Mouse (Mus musculus) kidney, embryonic 14.5 days (tissue): ENCODE data around the gene Schip1. TPM values are rescaled to one million over a fixed set of nuclear protein-coding genes. Genes with fewer than 3 reads are reported as not detected.

Experiments used
- ATAC-seq: fragments of 200-750 bp; cut with Nextera tagmentation; 2 replicates; pipeline ENCODE4 v1.8.0; 2017; ENCODE audit warnings: moderate number of reproducible peaks, mild to moderate bottlenecking, moderate TSS enrichment, moderate library complexity; ENCODE audit not compliant: low FRiP score, low TSS enrichment
- H3K27ac ChIP-seq: fragments of 300-500 bp; sonication (generic); 2 replicates; pipeline ENCODE4 v1.5.1; 2014; ENCODE audit warnings: low read depth, mild to moderate bottlenecking, low read length, moderate library complexity, mixed read lengths
- H3K27me3 ChIP-seq: fragments of 300-500 bp; sonication (generic); 2 replicates; pipeline ENCODE4 v1.6.1; 2014; ENCODE audit warnings: mild to moderate bottlenecking, low read length; ENCODE audit not compliant: control insufficient read depth, insufficient read depth
- H3K36me3 ChIP-seq: fragments of 300-500 bp; sonication (generic); 2 replicates; pipeline ENCODE4 v1.6.1; 2014; ENCODE audit warnings: low read length, mixed read lengths; ENCODE audit not compliant: control insufficient read depth, insufficient read depth
- H3K4me1 ChIP-seq: fragments of 300-500 bp; sonication (generic); 2 replicates; pipeline ENCODE4 v1.6.1; 2014; ENCODE audit warnings: low read length, mixed read lengths; ENCODE audit not compliant: control insufficient read depth, insufficient read depth
- H3K4me2 ChIP-seq: fragments of 300-500 bp; sonication (generic); replicated peaks from 2 replicates; pipeline ENCODE4 v1.6.1; 2014; ENCODE audit warnings: low read depth, mild to moderate bottlenecking, low read length
- H3K4me3 ChIP-seq: fragments of 300-500 bp; sonication (generic); 2 replicates; pipeline ENCODE4 v1.5.1; 2014; ENCODE audit warnings: mild to moderate bottlenecking, low read length
- H3K9ac ChIP-seq: fragments of 300-500 bp; sonication (generic); 2 replicates; pipeline ENCODE4 v1.6.1; 2014; ENCODE audit warnings: low read depth, mild to moderate bottlenecking, low read length, moderate library complexity
- H3K9me3 ChIP-seq: fragments of 300-500 bp; sonication (generic); 2 replicates; pipeline ENCODE4 v1.6.1; 2016; ENCODE audit warnings: low read length; ENCODE audit not compliant: control insufficient read depth
- WGBS: fragments of 180-500 bp; shearing (Covaris S2); extraction: QIAGEN DNeasy Blood & Tissue Kit; methylation state at CpG from one replicate; pipeline ENCODE4 v1.1.7; 2014; 5-methylcytosine and 5-hydroxymethylcytosine counted together
- polyA plus RNA-seq: library from polyadenylated mRNA; unstranded; fragments of >200 nt; fragmentation: Nextera tagmentation; extraction: Ambion mirVana; gene quantifications from 2 replicates; pipeline ENCODE4 v1.2.1, GENCODE M21; 2014

Gene Schip1
- 50.1 and 52.2 TPM in 2 replicates for polyA plus RNA-seq

DNA sequence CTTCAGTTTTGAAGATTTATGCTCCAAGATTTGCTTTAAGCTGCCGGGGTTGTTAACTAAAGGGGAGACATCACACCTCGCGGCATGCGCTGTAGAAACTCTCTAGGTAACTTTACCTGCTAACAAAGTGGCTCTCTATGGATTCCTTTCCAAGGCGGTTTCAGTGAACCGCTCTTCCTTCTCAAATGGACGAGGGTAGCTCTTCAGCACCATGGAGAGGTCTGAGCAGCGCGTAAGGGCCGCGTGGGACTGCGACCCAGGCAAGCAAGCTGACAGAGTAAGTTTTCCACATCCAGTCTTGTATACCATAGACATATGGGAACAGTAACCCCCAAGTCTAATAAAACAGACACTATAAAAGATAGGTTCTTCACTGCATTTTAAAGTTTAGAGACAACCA is at the start of gene Schip1:
Gene Schip1, plus strand, starts transcription at position 72 of the 400 bp plus-strand sequence.
- Histone ChIP-seq H3K36me3 (no peaks in the 10 kb centered on the region), H3K27ac (no peak within 1 kb of the TSS), H3K27me3 (no peaks in the 10 kb centered on the region), H3K9ac (no peak within 1 kb of the TSS), H3K4me2 (no peak within 1 kb of the TSS), H3K4me1 (no peaks in the 10 kb centered on the region), H3K4me3 (no peak within 1 kb of the TSS), H3K9me3 (no peaks in the 10 kb centered on the region)
- 30% methylated on average over 12 of the region's 12 CpGs for WGBS
- no peak for ATAC-seq

- H3K27ac ChIP-seq: no peak overlapping the region
- H3K4me2 ChIP-seq: no peak overlapping the region
- H3K9me3 ChIP-seq: no peaks in the 10 kb centered on the region
- no peaks in the 10 kb centered on the region for H3K36me3 ChIP-seq
- H3K27me3 ChIP-seq: no peaks in the 10 kb centered on the region
- ATAC-seq: no peak
- no peaks in the 10 kb centered on the region for H3K4me1 ChIP-seq
- WGBS: 23% methylated on average over 1 of the region's 1 CpGs
- no peak overlapping the region for H3K9ac ChIP-seq
- H3K4me3 ChIP-seq: no peak overlapping the region
These were observed 48.8 kb upstream of the Schip1 start for GRCm38 (mm10) chr3:68015786-68016185.

DNA sequence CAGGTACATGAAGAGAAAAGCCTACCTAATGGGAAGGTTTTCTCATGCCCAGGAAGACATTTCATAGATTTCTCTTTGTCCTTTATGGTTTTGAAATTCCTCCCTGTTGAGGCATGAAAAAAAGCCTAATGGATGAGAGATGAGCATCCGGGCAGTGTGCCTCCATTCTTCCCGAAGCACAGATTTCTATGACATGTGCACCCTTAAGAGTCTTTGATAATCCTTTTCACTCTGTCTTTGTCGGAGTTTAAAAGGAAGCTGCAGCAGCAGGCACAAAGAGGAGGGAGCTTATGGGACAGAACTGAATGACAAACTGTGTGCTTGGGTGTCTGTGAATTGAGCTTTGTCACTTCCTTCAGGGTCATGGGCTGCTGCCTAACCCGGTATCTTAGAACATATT is 45.2 kb upstream of the Schip1 start:
- Histone ChIP-seq H3K4me1 (no peaks in the 10 kb centered on the region), H3K27ac (no peak overlapping the region), H3K4me2 (no peak overlapping the region), H3K9ac (no peak overlapping the region), H3K4me3 (no peak overlapping the region), H3K27me3 (no peaks in the 10 kb centered on the region), H3K9me3 (no peaks in the 10 kb centered on the region), H3K36me3 (no peaks in the 10 kb centered on the region)
- ATAC-seq: no peak
- 81% methylated on average over 4 of the region's 4 CpGs for WGBS

DNA sequence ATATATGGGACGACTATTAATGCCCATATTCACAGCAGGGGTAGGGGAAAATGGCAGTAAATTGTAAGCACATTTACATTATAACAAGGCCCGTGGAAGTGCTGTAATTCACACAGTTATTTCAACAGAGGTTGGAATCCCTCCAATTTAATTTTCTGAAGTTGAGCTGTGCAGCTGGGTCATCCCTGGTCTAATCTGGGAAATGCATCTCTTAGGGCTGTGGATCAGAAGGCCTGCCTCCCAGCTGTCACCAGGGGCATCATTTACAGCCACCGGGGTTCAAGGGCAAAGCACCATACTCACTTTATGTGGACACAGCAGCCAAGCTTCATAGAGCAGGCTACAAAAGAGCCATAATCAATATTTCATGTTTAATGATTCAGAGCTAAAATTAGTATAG is 28.5 kb upstream of the Schip1 start:
- H3K9me3 ChIP-seq: no peaks in the 10 kb centered on the region
- 32% methylated on average over 3 of the region's 3 CpGs for WGBS
- no peak overlapping the region for H3K4me3 ChIP-seq
- ATAC-seq: no peak
- no peak overlapping the region for H3K27ac ChIP-seq
- no peaks in the 10 kb centered on the region for H3K36me3 ChIP-seq
- no peaks in the 10 kb centered on the region for H3K27me3 ChIP-seq
- H3K9ac ChIP-seq: no peak overlapping the region
- no peak overlapping the region for H3K4me2 ChIP-seq
- no peaks in the 10 kb centered on the region for H3K4me1 ChIP-seq

- Histone ChIP-seq H3K4me2 (no peak overlapping the region), H3K27ac (no peak overlapping the region), H3K9me3 (no peaks in the 10 kb centered on the region), H3K9ac (no peak overlapping the region), H3K4me3 (no peak overlapping the region), H3K27me3 (no peaks in the 10 kb centered on the region), H3K36me3 (no peaks in the 10 kb centered on the region), H3K4me1 (no peaks in the 10 kb centered on the region)
- 93% methylated on average over 2 of the region's 2 CpGs for WGBS
- no peak for ATAC-seq
These were observed 21.7 kb upstream of the Schip1 start for GRCm38 (mm10) chr3:68042951-68043350.

DNA sequence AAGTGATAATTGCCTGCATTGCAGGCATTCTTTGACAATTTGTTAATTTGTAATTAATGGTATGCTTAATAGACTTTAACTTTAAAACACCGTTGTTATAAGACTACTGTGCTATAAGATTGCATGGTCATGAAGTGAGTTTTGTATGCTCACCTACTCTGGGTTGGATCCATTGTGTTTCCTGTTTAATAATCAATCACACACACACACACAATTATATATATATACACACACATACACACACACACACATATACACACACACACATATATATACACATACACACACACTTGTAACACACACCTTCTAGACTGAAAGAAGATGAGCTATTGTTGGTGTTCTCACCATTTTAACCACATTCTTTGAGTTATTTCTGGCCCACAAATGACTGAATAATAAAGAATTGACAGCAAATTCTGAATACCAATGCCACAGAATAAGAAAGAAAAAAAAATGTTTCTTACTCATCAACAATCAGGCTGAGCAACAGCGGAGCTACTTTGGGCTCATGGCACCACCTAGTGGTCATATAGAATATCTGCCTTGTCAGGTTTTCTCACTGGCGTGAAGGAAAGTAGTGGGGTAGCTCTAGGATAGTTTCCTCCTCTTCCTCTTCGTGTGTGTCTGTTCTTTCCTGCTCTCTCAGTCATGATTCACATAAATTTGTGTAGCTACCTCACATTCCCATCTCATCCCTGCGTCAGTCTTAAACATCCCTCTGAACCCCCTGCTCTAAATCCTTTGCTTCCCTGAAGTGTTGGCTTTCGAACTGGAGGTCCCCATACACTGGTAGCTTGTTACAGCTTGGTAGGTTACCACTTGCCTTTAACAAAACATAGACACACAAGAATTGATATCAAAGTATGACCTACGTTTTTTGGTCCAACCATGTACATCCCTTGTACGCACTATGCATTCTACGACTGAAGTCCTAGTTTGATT is 18.9 kb upstream of the Schip1 start:
- 53% methylated on average over 9 of the region's 9 CpGs for WGBS
- no peaks in the 10 kb centered on the region for H3K4me1 ChIP-seq
- no peak overlapping the region for H3K4me3 ChIP-seq
- no peak overlapping the region for H3K27ac ChIP-seq
- H3K36me3 ChIP-seq: no peaks in the 10 kb centered on the region
- no peak for ATAC-seq
- H3K9me3 ChIP-seq: no peaks in the 10 kb centered on the region
- no peaks in the 10 kb centered on the region for H3K27me3 ChIP-seq
- no peak overlapping the region for H3K4me2 ChIP-seq
- no peak overlapping the region for H3K9ac ChIP-seq

DNA sequence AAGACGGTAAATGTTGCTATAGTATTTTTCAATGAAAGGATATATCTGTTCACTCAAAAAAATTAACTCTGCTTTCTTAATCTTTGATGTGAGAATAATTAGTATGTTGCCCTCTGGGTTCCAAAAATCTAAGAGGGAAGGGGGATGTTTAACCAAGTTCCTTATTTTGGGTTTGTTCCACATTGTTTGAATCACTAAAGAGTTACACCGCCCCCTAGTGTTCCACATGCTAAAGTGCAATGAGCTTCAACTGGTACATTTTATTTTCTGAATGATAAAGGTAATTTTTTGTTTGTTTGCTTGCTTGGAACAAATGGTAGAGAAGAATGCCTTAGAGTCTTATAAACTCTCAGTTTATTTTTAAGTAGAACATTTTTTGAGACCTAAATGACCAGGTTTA is 11.1 kb upstream of the Schip1 start:
- H3K4me3 ChIP-seq: no peak overlapping the region
- H3K9me3 ChIP-seq: no peaks in the 10 kb centered on the region
- no peak overlapping the region for H3K9ac ChIP-seq
- ATAC-seq: no peak
- WGBS: 48% methylated on average over 2 of the region's 2 CpGs
- no peaks in the 10 kb centered on the region for H3K27me3 ChIP-seq
- H3K4me2 ChIP-seq: no peak overlapping the region
- no peak overlapping the region for H3K27ac ChIP-seq
- no peaks in the 10 kb centered on the region for H3K36me3 ChIP-seq
- H3K4me1 ChIP-seq: no peaks in the 10 kb centered on the region

DNA sequence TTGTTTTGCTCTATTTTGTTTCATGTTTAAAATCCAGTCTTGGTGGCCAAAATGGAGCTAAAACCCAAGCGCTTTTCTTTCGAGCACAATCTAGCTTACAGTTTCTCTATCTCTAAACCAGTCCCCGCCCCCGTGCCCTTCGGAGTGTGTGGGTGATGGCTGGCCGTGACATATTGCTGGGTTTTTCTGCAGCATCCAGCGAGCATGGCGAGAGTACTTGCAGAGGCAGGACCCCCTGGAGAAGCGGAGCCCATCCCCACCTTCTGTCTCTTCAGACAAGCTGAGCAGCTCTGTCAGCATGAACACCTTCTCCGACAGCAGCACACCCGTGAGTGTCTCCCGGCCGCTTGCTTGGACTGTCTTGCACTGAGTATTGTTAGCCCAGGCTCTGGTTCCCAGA is 9.5 kb upstream of the Schip1 start:
- no peak for ATAC-seq
- H3K4me2 ChIP-seq: no peak overlapping the region
- 59% methylated on average over 13 of the region's 13 CpGs for WGBS

More for the DNA sequence above, 9.5 kb upstream of the Schip1 start:
- Histone ChIP-seq H3K4me3 (no peak overlapping the region), H3K27me3 (no peaks in the 10 kb centered on the region), H3K4me1 (no peaks in the 10 kb centered on the region), H3K9ac (no peak overlapping the region), H3K36me3 (no peaks in the 10 kb centered on the region), H3K27ac (no peak overlapping the region), H3K9me3 (no peaks in the 10 kb centered on the region)
